Mouse (Mus musculus) adipose tissue, adult 10 weeks (tissue): ENCODE measurements around the gene Mrpl27. TPM values are rescaled to one million over a fixed set of nuclear protein-coding genes. Genes with fewer than 3 reads are reported as not detected.

Experiments used
- polyA plus RNA-seq: library from polyadenylated mRNA; stranded (reverse); fragments of 350-450 nt; fragmentation: Illumina TruSeq; extraction: RNeasy Lipid Tissue Mini Kit (QIAGEN cat#74804); gene quantifications from one replicate; pipeline ENCODE4 v1.2.3, GENCODE M21; 2014; ENCODE audit warnings: low read depth, low replicate concordance

Gene Mrpl27
- polyA plus RNA-seq, result 85.4 TPM

GRCm38 (mm10) chr11:94653663-94654436, at the start of gene Mrpl27, which contains the start of gene Eme1:
Mrpl27 (plus strand) TSS chr11:94653767.
Eme1 (minus strand) TSS chr11:94653964.

GRCm38 (mm10) chr11:94629199-94629883, 24.2 kb upstream of the Mrpl27 start, which contains the start of gene Lrrc59:
Lrrc59 (plus strand) TSS chr11:94629767.

GRCm38 (mm10) chr11:94676754-94677606, 23.4 kb downstream of the Mrpl27 start, which contains the start of gene Xylt2:
Xylt2 (minus strand) TSS chr11:94677515.

GRCm38 (mm10) chr11:94704472-94704871, 50.9 kb downstream of the Mrpl27 start, which contains the start of gene Gm11541:
Gm11541 (minus strand) TSS chr11:94704499.

Other genes starting within 250 kb of the Mrpl27 start
- gene Cacna1g, start 179.6 kb upstream of the Mrpl27 start, polyA plus RNA-seq, result 8.6 TPM
- gene Spata20, start 167.6 kb upstream of the Mrpl27 start, polyA plus RNA-seq, result 15.4 TPM
- 10.1 TPM for gene Epn3, start 153.8 kb upstream of the Mrpl27 start, polyA plus RNA-seq
- 16.1 TPM for gene Mycbpap, start 132.0 kb upstream of the Mrpl27 start, polyA plus RNA-seq
- 5.9 TPM for gene Rsad1, start 104.5 kb upstream of the Mrpl27 start, polyA plus RNA-seq
- gene Chad, start 88.7 kb upstream of the Mrpl27 start, polyA plus RNA-seq, result 3.5 TPM
- 17.7 TPM for gene Acsf2, start 51.9 kb upstream of the Mrpl27 start, polyA plus RNA-seq
- gene Lrrc59, start 24.0 kb upstream of the Mrpl27 start, polyA plus RNA-seq, result 90.2 TPM
- 0.24 TPM for gene Eme1, start 197 bp downstream of the Mrpl27 start, polyA plus RNA-seq
- gene Xylt2, start 23.7 kb downstream of the Mrpl27 start, polyA plus RNA-seq, result 18.0 TPM
- gene Gm11541, start 50.7 kb downstream of the Mrpl27 start, polyA plus RNA-seq, result not detected
- gene Cdc34b, start 88.0 kb downstream of the Mrpl27 start, polyA plus RNA-seq, result not detected
- not detected for gene Tmem92, start 128.9 kb downstream of the Mrpl27 start, polyA plus RNA-seq